Mouse (Mus musculus): ENCODE measurements around the gene Cul4a. TPM values are rescaled to one million over a fixed set of nuclear protein-coding genes. Genes with fewer than 3 reads are reported as not detected.
"Not testable (repeated sequence)": the region's sequence is repeated elsewhere in the genome, so short reads cannot be mapped to it uniquely, and the experiment has no call there.

Gene Cul4a
- 89.4 and 100 TPM in 2 replicates for polyA plus RNA-seq (2015; fragmentation: Nextera tagmentation; extraction: Ambion mirVana)

GRCm38 (mm10) chr8:13105087-13105881, at the start of gene Cul4a, which contains the start of gene Pcid2:
Gene Cul4a, plus strand, starts transcription at chr8:13105621.
Gene Pcid2, minus strand, starts transcription at chr8:13105459.
- Histone ChIP-seq H3K4me1 (peaks cover 30% of the 10 kb centered on the region), H3K4me2 (peak within 1 kb of the TSS; percentile 95), H3K4me3 (peak within 1 kb of the TSS; percentile 65), H3K9me3 (no peaks in the 10 kb centered on the region), H3K27ac (peak within 1 kb of the TSS; percentile 91), H3K27me3 (no peaks in the 10 kb centered on the region), H3K9ac (peak within 1 kb of the TSS; percentile 89), H3K36me3 (peaks cover 21% of the 10 kb centered on the region)
- under 1% methylated on average over 75 of the region's 87 CpGs for WGBS
- peak; percentile 94 for ATAC-seq (ENCODE audit: insufficient number of reproducible peaks, insufficient read depth, low FRiP score, low TSS enrichment, low read depth)

DNA sequence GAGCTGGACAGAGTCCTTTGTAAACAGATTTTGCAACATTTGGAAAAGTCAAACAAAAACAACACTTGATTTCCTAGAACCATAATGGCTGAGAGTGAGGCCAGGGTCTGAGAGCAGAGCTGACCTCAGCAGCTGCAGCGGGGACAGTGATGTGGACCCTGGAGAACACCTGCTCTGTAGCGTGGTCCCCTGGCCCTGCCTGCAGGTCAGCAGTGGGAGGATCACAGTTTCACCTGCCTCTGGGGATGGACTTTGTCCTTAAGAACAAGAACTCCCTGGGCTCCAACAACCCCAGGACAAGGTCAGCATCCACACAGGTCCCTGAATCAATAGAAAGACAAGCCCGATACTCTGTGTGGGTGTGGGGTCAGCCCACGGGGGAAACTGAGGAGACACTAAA, 48.1 kb upstream of the Cul4a start:
- H3K9ac ChIP-seq: no peak overlapping the region
- H3K27me3 ChIP-seq: no peaks in the 10 kb centered on the region
- 86% methylated on average over 4 of the region's 4 CpGs for WGBS
- no peak overlapping the region for H3K27ac ChIP-seq
- no peak for ATAC-seq (ENCODE audit: insufficient number of reproducible peaks, insufficient read depth, low FRiP score, low TSS enrichment, low read depth)
- no peaks in the 10 kb centered on the region for H3K36me3 ChIP-seq
- H3K4me1 ChIP-seq: peaks cover 5% of the 10 kb centered on the region; the same call in 1 of the 2 replicates
- H3K4me2 ChIP-seq: no peak overlapping the region
- H3K4me3 ChIP-seq: no peak overlapping the region
- H3K9me3 ChIP-seq: no peaks in the 10 kb centered on the region

- Histone ChIP-seq H3K9me3 (no peaks in the 10 kb centered on the region), H3K9ac (no peak within 1 kb of the TSS), H3K27ac (no peak within 1 kb of the TSS), H3K27me3 (no peaks in the 10 kb centered on the region), H3K4me3 (no peak within 1 kb of the TSS), H3K4me1 (peaks cover 5% of the 10 kb centered on the region; the same call in 1 of the 2 replicates), H3K4me2 (no peak within 1 kb of the TSS), H3K36me3 (no peaks in the 10 kb centered on the region)
- ATAC-seq (ENCODE audit: insufficient number of reproducible peaks, insufficient read depth, low FRiP score, low TSS enrichment, low read depth): no peak
- WGBS: 80% methylated on average over 17 of the region's 17 CpGs
Measured at GRCm38 (mm10) chr8:13060441-13061150, 44.8 kb upstream of the Cul4a start, which contains the start of gene Proz. Gene Proz, plus strand, starts transcription at chr8:13060914.

DNA sequence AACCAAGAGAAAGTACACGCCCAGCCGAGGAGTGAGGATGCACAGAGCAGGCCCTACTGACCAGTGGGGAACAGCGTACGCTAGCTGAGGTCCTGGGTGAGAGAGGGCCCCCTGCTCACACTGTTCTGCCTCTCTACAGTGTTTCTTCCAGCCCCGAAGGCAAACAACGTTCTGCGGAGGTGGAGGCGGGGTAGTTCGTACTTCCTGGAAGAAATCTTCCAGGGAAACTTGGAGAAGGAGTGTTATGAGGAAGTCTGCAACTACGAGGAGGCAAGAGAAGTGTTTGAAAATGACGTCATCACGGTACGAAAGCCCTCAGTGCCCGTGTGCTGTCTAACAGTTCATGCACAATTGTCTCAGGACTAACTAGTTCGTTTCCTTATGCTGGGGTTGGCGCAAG, 42.3 kb upstream of the Cul4a start:
- Histone ChIP-seq H3K4me3 (no peak overlapping the region), H3K36me3 (no peaks in the 10 kb centered on the region), H3K9ac (no peak overlapping the region), H3K4me1 (no peaks in the 10 kb centered on the region), H3K4me2 (no peak overlapping the region), H3K27me3 (no peaks in the 10 kb centered on the region), H3K27ac (no peak overlapping the region), H3K9me3 (no peaks in the 10 kb centered on the region)
- ATAC-seq (ENCODE audit: insufficient number of reproducible peaks, insufficient read depth, low FRiP score, low TSS enrichment, low read depth): no peak
- 62% methylated on average over 16 of the region's 16 CpGs for WGBS

DNA sequence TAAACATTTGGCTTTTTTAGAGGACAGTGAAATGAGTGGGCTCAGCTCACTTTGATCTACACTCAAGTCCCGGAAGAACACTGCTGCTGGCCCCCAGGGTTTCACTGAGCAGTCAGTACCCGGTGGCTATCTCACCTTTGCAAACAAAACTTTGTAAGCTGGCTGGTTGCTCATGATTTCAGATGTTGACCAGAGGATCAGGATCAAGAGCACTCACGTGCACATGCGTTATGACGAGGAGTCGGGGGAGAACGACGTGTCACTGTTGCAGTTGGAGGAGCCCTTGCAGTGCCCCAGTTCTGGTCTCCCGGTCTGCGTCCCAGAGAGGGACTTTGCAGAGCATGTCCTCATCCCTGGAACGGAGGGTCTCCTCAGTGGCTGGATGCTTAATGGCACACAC, 32.2 kb upstream of the Cul4a start:
- WGBS: 89% methylated on average over 11 of the region's 11 CpGs
- Histone ChIP-seq H3K4me3 (no peak overlapping the region), H3K4me2 (no peak overlapping the region), H3K9me3 (no peaks in the 10 kb centered on the region), H3K9ac (no peak overlapping the region), H3K27me3 (no peaks in the 10 kb centered on the region), H3K27ac (no peak overlapping the region), H3K36me3 (peaks cover 57% of the 10 kb centered on the region), H3K4me1 (no peaks in the 10 kb centered on the region)
- ATAC-seq (ENCODE audit: insufficient number of reproducible peaks, insufficient read depth, low FRiP score, low TSS enrichment, low read depth): no peak

DNA sequence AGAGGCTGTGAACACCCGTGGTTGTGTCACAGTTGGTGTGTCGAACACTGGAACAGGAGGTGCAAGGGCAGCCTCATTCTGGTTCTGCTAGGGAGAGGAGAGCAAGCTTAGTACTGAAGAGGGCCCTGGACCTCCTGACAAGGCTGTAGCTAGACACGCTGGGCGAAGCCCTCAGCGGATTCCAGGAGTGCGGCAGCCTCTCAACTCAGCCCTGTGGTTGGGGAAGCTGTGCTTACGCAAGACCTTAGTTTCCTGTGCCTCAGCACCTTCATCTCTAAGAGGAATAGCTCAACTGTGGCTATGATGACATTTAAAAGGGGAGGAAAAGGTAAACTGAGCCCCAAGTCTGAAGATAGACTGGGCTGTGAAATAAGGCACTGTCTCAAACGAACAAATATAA, 30.4 kb upstream of the Cul4a start:
- 95% methylated on average over 8 of the region's 8 CpGs for WGBS
- Histone ChIP-seq H3K9me3 (no peaks in the 10 kb centered on the region), H3K9ac (no peak overlapping the region), H3K4me1 (no peaks in the 10 kb centered on the region), H3K4me2 (no peak overlapping the region), H3K36me3 (peaks cover 74% of the 10 kb centered on the region), H3K27ac (no peak overlapping the region), H3K4me3 (no peak overlapping the region), H3K27me3 (no peaks in the 10 kb centered on the region)
- no peak for ATAC-seq (ENCODE audit: insufficient number of reproducible peaks, insufficient read depth, low FRiP score, low TSS enrichment, low read depth)

- H3K36me3 ChIP-seq: peaks cover 79% of the 10 kb centered on the region
- H3K4me2 ChIP-seq; H3K27me3 ChIP-seq; H3K9me3 ChIP-seq; H3K4me3 ChIP-seq; H3K27ac ChIP-seq; H3K9ac ChIP-seq; H3K4me1 ChIP-seq; ATAC-seq (ENCODE audit: insufficient number of reproducible peaks, insufficient read depth, low FRiP score, low TSS enrichment, low read depth): not testable (repeated sequence)
- WGBS: 92% methylated on average over 1 of the region's 1 CpGs
Measured at GRCm38 (mm10) chr8:13075579-13075978, 29.8 kb upstream of the Cul4a start.

DNA sequence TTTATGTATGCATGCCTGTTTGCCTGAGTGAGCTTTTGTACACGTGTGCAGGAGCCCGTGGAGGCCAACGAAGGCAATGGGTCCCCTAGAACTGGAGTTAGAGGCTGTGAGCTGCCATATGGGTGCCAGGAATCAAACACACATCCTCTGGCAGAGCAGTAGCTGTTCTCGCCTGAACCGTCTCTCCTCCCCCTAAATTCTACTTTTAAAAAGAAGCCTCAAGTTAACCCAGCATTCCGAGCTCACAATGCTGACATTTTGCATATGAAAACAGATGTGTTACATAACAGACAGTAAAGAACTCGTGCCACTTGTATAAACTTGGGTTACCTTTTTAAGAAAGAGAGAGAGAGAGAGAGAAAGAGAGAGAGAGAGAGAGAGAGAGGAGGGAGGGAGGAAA, 27.9 kb upstream of the Cul4a start:
- H3K27me3 ChIP-seq: no peaks in the 10 kb centered on the region
- H3K4me3 ChIP-seq: no peak overlapping the region
- no peak overlapping the region for H3K27ac ChIP-seq
- H3K36me3 ChIP-seq: peaks cover 97% of the 10 kb centered on the region
- H3K4me2 ChIP-seq: no peak overlapping the region
- H3K9ac ChIP-seq: no peak overlapping the region
- H3K4me1 ChIP-seq: no peaks in the 10 kb centered on the region
- WGBS: 86% methylated on average over 7 of the region's 7 CpGs
- no peak for ATAC-seq (ENCODE audit: insufficient number of reproducible peaks, insufficient read depth, low FRiP score, low TSS enrichment, low read depth)
- H3K9me3 ChIP-seq: no peaks in the 10 kb centered on the region

DNA sequence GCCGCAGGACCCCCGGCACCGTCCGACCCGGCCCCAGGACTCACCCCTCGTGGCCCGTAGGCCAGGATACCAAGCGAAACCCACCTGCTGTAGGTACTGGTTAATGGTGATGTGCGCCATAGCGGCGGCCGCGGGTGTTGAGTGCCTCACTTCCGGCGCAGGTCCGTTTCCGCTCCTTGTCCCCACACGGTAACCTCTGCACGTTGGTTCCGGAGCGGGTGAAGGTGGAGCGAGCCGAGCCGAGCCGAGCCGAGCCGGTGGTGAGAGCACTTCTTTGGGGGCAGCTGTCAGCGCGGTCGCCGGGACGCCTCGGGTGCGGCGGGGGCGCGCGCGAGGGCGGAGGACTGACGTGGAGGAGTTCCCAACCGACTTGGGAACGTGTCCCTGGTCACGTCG, 732 bp upstream of the Cul4a start:
- Histone ChIP-seq H3K27ac (peak overlapping the region; percentile 91), H3K9me3 (no peaks in the 10 kb centered on the region), H3K4me1 (peaks cover 30% of the 10 kb centered on the region), H3K4me3 (peak overlapping the region; percentile 65), H3K9ac (peak overlapping the region; percentile 89), H3K27me3 (no peaks in the 10 kb centered on the region), H3K36me3 (peaks cover 26% of the 10 kb centered on the region), H3K4me2 (peak overlapping the region; percentile 95)
- WGBS: under 1% methylated on average over 45 of the region's 45 CpGs
- peak; percentile 79 for ATAC-seq (ENCODE audit: insufficient number of reproducible peaks, insufficient read depth, low FRiP score, low TSS enrichment, low read depth)

GRCm38 (mm10) chr8:13105908-13106551, 609 bp downstream of the Cul4a start:
- peak overlapping the region; percentile 65 for H3K4me3 ChIP-seq
- peak overlapping the region; percentile 95 for H3K4me2 ChIP-seq
- peak overlapping the region; percentile 91 for H3K27ac ChIP-seq
- peak overlapping the region; percentile 88 for H3K9ac ChIP-seq
- peak; percentile 40; the same call in 1 of the 2 replicates for ATAC-seq (ENCODE audit: insufficient number of reproducible peaks, insufficient read depth, low FRiP score, low TSS enrichment, low read depth)
- peaks cover 30% of the 10 kb centered on the region for H3K4me1 ChIP-seq
- no peaks in the 10 kb centered on the region for H3K27me3 ChIP-seq
- WGBS: under 1% methylated on average over 63 of the region's 63 CpGs
- no peaks in the 10 kb centered on the region for H3K9me3 ChIP-seq
- peaks cover 21% of the 10 kb centered on the region for H3K36me3 ChIP-seq

DNA sequence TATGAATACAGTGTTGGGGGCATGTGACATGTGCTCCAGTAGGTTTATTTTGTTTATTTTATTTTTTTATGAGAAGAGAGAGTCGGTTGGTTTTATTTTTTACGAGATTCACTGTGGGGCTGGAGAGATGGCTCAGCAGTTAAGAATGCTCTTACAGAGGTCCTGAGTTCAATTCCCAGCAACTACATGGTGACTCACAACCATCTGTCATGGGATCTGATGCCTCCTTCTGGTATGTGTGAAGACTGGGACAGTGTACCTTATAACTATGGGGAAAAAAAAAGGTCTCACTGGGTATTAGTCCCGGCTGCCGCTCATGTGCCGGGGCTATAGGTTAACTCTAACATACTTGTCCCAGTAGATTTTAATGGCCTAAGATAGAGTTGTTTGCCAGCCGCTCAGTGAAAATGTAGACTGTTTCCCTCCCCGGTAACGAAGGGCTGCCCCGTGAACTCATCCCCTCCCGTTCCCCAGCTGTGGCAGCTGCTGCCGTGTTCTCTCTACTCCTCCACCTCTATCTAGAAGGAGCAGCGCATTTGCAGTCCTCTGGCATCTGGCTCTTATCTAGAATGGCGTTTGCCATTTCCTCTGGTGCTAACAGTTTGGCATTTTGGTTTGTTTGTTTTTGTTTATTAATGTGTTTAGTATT, 2.7 kb downstream of the Cul4a start:
- no peaks in the 10 kb centered on the region for H3K9me3 ChIP-seq
- no peak overlapping the region for H3K9ac ChIP-seq
- H3K27me3 ChIP-seq: no peaks in the 10 kb centered on the region
- 86% methylated on average over 13 of the region's 13 CpGs for WGBS
- no peak overlapping the region for H3K4me2 ChIP-seq
- H3K4me3 ChIP-seq: no peak overlapping the region
- no peak for ATAC-seq (ENCODE audit: insufficient number of reproducible peaks, insufficient read depth, low FRiP score, low TSS enrichment, low read depth)
- peaks cover 30% of the 10 kb centered on the region for H3K4me1 ChIP-seq
- no peak overlapping the region for H3K27ac ChIP-seq
- H3K36me3 ChIP-seq: peaks cover 10% of the 10 kb centered on the region
